In the genomic region with DNA sequence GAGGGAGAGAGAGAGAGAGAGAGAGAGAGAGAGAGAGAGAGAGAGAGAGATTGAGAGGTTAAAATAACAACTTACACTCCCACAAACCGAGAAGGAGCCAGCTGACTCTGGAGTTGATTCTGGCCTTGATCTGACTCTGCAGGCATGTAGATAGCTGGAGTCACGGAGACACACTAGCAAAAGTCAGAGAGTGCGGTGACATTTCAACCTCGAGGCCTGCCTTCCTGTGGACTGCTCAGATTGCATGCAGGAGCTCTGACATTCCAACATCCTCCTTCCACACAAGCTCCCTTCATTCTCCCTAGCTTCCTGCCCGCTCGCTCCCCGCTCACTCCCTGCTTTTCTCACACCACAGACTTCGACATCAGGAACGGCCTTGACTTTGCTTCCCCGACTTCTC, we compare ENCODE assay signal across 19 mouse cellular contexts. TPM values are rescaled to one million over a fixed set of nuclear protein-coding genes. Genes with fewer than 3 reads are reported as not detected.
DNase-seq lines count a peak whose midpoint lies in the region; ATAC-seq lines count a peak whose summit lies in the region.
"Had no signal": no experiment of that assay in that cellular context is flagged by ENCODE, and none has a peak within 500 bp of the region (broad histone marks: within the 10 kb centered on the region; RNA-seq: fewer than 3 reads in every experiment).

No protein-coding gene starts in this region.

- H3K27me3 ChIP-seq in heart, embryonic 13.5 days (replicated peaks), result 0 out of 2 replicates have a peak, but pooled peaks cover 8% of the 10 kb centered on the region
- H3K27me3 ChIP-seq: forebrain, embryonic 15.5 days; limb, embryonic 13.5 days had no signal

- H3K27ac ChIP-seq in heart, embryonic 13.5 days (replicated peaks), result 0 out of 2 replicates have a peak overlapping the region, but pooled peaks have one; percentile 42
- H3K27ac ChIP-seq: forebrain, embryonic 15.5 days; hindbrain, embryonic 14.5 days; limb, embryonic 13.5 days; midbrain, embryonic 12.5 days had no signal

- no peaks in the 10 kb centered on the region for H3K36me3 ChIP-seq in heart, embryonic 13.5 days
- H3K36me3 ChIP-seq: forebrain, embryonic 15.5 days; limb, embryonic 13.5 days; midbrain, embryonic 12.5 days had no signal

- 17% methylated on average over 10 of the region's 10 CpGs for WGBS in heart, embryonic 13.5 days

- H3K9me3 ChIP-seq in heart, embryonic 13.5 days, result no peaks in the 10 kb centered on the region
- H3K9me3 ChIP-seq: forebrain, embryonic 15.5 days; limb, embryonic 13.5 days; midbrain, embryonic 12.5 days had no signal

- no peak overlapping the region for H3K4me2 ChIP-seq in heart, embryonic 13.5 days
- H3K4me2 ChIP-seq: forebrain, embryonic 15.5 days; hindbrain, embryonic 14.5 days; limb, embryonic 13.5 days; midbrain, embryonic 12.5 days had no signal

- 0 out of 2 replicates have a peak overlapping the region, but pooled peaks have one; percentile 13 for H3K9ac ChIP-seq in heart, embryonic 13.5 days
- H3K9ac ChIP-seq: forebrain, embryonic 15.5 days; hindbrain, embryonic 14.5 days; limb, embryonic 13.5 days; midbrain, embryonic 12.5 days had no signal

- H3K4me3 ChIP-seq in heart, embryonic 13.5 days, result no peak overlapping the region
- H3K4me3 ChIP-seq: forebrain, embryonic 15.5 days; limb, embryonic 13.5 days; midbrain, embryonic 12.5 days; myocyte had no signal

- DNase-seq in heart, adult 9 months (ENCODE audit: low spot score in 2 of 2), result no peak
- peak; percentile 33 for DNase-seq in adrenal gland, postnatal 10 days
- peak; percentile 33 for DNase-seq in embryo, embryonic 11 days
- peak; percentile 66 for DNase-seq in kidney, postnatal 14 days
- no peak for DNase-seq in cerebellum, adult 11 months
- DNase-seq: cerebellum, adult 11-12 months; cerebellum, postnatal 36 days; gastrocnemius, postnatal 10 days; lung, adult 18-20 months; lung, postnatal 36 days had no signal

- no peak for ATAC-seq in heart, embryonic 13.5 days (ENCODE audit: extremely low read depth, insufficient number of reproducible peaks, low FRiP score, low TSS enrichment)
- no peak for ATAC-seq in frontal cortex, adult (ENCODE audit: low TSS enrichment)
- ATAC-seq: CD4-positive, CD25-positive, alpha-beta regulatory T cell, adult 4 months; forebrain, embryonic 15.5 days had no signal

- peaks cover 34% of the 10 kb centered on the region for H3K4me1 ChIP-seq in heart, embryonic 13.5 days

RNA-seq across cellular contexts. Expression of gene Armc2, which starts 20.3 kb away (rescaled TPM):
- 0.94 and 1.2 TPM in 2 replicates for polyA plus RNA-seq in heart, embryonic 13.5 days (2015; fragmentation: Nextera tagmentation; extraction: Ambion mirVana)
- 1 to 10 TPM in 1 of 2 experiments, under 1 TPM in 1; 0.84 to 3.0 TPM for total RNA-seq in adrenal gland, postnatal 10 days (2021)
- total RNA-seq: neutrophil, adult 5-6 weeks had no signal

Comparison
In these comparisons a context has a peak if more than half of its experiments do, and no peak if none do; other contexts are left out.
1. DNase-seq: peak in adrenal gland, postnatal 10 days (single experiment), embryo, embryonic 11 days (single experiment) and kidney, postnatal 14 days (single experiment); none in heart, adult 9 months (0 of 2) and cerebellum, adult 11 months (single experiment).